Mouse (Mus musculus) kidney, adult 8-10 months (tissue): ENCODE results near the gene Limd2.
A peak's percentile ranks its signal among the peaks of the same experiment; 100 is the strongest.
"Not testable (repeated sequence)": the region's sequence is repeated elsewhere in the genome, so short reads cannot be mapped to it uniquely, and the experiment has no call there.

ENCODE experiments used
- DNase-seq, 2 experiments: peaks; one replicate each; pipeline ENCODE4 v3.0.0; 2022

Gene Limd2

DNA sequence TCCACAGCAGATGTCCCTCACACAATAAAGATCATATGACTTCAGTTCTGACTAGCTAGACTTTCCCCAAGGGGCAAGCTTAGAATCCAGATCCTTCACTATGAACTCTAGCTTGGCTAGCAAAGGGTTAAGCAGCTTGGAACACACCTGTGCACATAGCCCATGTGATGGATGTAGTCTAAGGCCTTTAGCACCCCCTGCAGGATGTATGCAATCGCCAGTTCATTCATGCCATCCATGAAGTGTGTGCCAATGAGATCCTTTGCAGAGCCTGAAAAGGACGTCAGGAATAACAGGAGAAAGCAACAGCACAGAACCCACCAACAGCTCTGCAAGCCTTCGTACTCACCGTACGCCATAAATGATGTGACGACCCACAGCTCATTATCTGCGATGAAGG lies 10.1 kb upstream of the Limd2 start:
- DNase-seq: no peak

DNA sequence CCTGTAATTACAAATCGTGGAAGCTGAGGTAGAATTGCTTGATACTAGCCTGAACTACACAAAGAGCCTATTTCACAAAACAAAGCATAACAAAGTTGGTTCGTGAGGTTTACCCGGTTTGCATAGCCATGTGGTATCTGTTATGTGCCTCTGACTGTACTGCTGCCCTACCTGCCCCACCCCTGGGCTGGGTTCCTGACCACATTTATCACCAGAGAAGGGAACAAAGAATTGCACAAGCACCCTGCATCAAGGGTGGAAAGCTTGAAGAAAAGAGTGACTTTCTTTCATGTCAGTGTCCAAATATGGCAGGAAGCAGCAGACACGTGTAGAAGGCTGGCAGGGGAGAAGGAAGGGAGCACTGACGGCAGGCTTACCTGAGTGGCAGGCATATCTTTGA lies 6.8 kb upstream of the Limd2 start:
- DNase-seq: no peak

DNA sequence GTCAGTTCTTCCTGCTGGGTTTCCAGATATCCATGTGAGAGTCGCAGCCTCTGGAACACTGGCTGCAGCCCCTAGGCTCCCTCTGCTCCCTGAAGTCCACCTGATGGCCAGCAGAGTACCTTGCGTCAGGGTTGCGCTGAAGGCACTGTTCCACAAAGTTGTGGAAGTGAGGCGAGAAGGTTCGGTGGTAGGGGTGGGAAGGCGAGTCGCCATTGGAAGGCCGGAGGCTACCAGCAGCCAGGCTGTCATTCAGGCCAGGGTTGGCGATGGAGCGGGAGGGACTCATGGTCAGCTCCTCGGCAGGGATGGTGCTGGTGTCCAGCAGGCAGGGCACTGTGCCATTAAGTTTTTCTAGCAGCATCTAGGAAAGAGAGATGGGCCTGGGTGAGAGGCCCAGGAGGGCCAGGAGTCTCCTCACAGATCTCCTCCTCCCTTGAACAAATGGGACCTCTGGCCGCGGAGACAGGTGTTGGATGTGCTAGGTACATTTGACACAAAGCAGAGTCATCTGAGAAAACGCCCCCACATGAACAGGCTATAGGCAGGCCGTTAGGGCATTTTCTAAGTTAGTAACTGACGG lies 4.0 kb upstream of the Limd2 start:
- no peak for DNase-seq

DNA sequence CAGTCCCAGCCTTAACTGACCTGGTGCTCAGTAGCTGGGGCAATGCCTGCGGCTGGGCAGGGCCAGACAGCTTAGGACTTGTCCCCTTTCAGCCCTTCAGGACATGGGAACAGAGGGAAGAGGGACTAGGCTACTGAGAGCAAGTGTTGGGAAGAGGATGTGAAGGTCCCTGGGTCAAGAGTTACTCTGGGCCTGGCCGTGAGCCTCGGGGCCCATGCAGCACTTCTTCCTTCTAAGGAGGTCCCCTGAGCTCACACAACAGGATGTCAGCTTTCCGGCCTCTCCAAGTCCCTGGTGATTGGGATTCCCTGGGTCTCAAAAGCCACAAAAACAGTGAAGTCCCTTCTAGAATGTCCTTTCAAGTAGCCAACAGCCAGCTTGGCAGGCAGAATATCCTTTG lies 2.9 kb upstream of the Limd2 start:
- peak; percentile 35 to 36 for DNase-seq

DNA sequence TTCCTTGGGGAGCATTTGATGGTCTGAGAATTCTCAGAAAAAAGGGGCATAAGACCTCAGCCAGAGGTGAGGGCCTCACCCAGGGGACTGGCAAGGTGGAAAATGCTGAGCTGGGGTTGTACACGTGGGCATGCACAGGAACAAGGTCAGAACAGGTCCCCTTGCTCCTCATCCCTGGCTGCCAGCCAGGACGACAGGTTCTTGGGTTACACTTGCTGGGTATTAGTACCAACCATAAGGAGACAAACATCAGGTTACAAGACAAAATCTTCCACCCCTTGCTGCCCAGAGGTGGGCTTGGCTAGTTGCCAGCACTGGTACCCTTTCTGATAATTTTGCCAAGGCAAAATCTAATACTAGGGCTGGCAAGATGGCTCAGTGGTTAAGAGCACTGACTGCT lies 1.6 kb upstream of the Limd2 start:
- DNase-seq: no peak

DNA sequence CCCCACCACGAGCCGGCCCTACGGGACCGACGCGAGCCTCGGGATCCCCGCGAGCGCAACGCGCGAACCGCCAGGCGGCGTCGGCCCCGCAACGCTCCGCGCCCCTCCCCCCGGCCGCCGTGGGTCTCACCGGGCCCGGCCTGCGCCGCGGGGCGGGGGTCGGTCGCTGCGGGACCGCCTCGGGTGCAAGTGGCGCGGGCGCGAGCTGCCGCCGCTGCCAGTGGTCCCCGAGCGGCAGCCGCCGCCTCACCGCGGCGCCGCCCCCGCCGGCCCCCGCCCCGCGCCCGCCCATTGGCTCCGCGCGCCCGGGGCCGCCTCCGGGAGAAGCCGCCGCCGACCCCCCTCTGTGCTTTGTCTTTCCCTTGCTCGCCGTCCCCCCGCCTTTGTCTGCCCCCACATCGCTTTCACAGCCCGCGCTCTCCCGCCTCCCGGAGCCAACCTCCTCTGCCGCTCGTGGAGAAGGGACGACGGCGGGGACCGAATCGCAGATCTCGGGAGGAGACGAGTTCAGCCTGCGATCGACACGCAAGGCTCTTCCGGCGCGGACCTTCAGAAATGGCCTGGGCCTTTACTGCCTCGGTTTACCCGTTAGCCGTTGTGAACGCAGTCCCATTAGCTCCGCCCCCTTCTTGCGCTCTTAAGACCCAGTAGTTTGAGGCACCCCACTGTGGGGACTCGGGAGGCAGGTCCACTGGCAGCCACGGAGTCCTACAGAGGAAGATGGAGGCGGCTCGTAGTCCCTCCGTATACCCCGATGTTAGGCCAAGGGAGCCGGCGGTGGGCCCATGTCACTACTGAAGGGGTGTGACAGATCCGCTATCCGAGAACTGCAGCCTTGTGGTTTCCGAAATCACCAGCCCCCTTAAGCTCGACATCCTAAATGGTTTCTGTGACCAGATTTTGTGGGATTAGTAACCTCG lies 479 bp downstream of the Limd2 start:
- peak; percentile 38 to 62 for DNase-seq

DNA sequence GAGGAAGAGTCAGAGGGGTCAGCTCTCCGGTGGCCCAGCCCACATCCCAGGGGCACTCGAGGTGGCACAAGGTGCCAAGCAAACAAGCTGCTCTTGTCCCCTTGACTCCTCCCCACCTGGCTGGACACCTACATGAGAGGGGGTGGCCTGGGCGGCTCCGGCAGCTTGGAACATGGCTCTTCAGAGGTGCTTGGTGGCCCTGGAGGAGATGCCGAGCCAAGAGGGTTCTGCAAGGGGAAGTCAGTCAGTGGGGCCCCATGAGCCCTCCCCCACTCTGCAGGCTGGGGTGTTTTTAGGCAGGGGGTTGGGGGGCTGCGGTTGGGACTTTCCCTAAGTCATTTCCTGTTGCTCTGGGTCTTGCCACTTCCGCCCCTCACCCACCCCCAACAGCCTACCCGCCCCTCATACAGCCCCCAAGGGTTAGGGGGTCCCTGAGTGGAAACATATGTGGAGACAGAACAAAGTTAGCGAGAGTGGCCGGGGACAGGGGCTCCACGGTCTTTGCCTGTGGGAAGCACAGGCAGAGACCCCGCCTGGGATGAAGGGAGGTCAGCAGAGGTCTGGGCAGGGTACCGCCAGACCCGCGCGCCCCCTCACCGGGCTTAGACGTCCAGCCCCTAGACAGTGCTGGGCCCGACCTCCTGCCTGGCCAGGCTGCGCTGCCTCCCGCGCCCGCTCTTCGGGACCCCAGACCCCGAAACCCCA lies 1.3 kb downstream of the Limd2 start:
- DNase-seq: peak; percentile 32 to 36

DNA sequence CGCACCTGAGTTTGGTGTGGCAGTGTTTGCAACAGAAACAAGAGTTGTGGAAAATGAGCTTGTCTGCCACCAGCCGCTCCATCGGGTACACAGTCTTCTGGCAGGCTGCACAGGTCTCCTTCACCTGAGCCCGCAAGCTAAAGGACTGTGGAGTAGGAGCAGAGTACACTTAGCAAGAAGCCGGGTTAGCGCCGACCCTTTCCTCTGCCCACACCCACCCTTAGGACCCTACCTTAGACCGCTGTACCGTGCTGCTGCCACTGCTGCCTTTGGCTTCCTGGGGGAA lies 1.8 kb downstream of the Limd2 start:
- no peak for DNase-seq

DNA sequence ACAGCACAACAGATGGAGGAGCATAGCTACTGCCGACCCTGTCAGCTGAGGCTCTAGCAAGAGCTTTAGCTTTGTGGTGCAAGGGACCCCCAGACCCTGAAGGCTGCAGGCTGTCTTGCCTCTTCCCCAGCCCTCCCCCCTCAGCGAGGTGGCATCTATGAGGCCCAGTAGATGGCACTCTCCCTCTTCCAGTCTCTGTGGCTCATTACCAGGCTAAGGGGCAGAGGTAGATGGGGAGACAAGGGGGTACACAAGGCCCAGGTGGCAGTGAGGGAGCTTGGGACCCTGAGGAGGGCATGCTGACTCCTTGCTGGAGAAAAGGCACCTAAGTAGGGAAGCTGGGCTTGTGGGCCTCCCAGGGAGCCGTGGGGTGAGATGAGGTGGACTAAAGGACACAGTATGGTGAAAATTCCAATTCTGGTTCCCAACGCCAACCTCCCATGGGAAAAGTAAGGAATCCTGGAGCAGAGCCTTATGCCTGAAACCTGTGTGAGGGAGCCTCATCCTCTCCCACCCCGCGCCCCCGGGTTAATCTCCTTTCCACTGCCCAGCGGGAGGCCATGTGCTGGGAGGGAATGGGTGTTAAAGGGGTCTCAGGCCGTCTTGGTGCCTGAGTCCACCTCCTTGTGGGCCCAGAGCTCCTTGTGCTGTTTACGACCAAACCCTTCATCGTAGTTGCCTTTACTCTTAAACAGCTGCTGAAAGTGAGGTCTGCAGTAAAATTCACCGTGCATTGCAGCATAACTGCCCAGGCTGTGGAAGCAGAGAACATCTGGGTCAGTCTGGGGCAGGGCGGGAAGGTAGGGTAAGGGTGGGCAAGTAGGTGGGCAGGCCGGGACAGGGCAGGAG lies 2.4 kb downstream of the Limd2 start:
- no peak for DNase-seq

DNA sequence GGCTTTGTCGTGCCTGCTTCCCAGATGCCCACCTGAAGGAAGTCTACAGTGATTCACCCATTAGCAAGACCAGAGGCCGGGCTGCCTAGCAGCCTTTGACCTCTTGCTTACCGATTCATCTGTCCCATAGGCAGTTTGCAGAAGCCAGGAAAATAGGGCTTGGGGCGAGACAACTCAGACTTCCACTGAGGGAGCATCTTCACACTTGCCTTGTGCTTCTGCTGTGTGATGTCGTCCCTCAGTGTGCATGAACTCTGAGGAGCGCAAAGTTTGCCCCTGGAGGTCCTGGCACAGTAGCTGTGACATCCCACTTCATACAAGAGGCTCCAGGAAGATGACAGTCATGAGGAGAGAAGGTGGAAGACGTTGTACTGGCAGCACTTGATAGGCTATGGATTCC lies 3.5 kb downstream of the Limd2 start:
- no peak for DNase-seq

DNA sequence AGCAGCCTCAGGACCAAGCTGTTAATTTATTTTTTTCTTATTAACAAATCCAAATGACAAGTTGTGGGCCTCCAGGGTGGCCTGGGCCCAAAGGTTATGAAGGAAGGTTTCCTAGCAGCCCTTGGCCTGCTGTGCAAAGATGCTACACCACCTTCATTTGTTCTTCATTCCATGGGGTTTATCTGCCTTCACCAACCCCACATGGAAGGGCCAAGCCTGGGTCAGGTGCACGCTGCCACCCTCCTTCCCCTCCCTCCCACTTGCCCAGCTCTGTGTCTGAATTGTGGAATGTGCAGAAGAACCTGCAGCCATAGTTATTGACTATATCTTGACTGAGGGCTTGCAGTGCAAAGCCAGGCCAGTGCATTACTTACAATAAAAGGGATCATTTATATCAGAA lies 4.4 kb downstream of the Limd2 start:
- no peak for DNase-seq

DNA sequence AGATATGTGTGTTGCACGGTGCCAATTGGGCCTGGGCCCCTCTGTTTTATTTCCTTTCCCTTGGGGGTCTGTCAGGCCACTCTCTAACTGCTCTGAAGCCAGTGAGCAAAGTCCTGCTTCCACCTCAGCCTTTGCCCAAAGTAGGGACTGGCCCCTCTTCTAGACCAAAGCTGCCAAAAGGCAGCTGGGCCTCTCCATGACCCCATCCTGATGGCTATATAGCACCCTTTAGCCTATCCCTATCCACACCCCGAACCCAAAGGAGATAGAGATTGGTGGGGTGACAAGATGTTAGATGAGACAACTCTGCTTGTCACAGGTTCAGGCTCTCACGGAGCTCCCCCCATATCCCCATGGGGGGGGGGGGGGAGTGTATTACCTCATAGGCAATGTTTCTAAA lies 4.9 kb downstream of the Limd2 start:
- no peak for DNase-seq

DNA sequence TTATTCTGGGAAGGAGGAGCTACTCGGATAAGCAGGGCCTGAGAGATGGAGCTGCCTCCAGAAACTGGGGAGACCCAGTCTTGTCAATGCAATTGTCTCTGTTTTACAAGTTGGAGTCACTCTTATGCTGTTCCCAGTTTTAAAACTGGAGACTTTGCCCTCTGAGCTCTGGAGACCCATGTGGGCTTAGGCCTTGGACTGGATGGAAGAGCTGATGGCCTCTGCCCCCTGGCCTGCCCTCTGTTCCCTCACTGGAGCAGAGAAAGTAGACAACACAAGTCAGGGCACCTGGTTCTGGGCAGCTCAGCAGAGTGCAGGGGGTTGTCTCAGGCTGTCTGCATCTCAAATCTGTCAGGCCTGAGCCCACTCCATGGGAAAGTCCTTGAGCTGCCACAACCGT lies 5.9 kb downstream of the Limd2 start:
- DNase-seq: peak; percentile 39 to 42

DNA sequence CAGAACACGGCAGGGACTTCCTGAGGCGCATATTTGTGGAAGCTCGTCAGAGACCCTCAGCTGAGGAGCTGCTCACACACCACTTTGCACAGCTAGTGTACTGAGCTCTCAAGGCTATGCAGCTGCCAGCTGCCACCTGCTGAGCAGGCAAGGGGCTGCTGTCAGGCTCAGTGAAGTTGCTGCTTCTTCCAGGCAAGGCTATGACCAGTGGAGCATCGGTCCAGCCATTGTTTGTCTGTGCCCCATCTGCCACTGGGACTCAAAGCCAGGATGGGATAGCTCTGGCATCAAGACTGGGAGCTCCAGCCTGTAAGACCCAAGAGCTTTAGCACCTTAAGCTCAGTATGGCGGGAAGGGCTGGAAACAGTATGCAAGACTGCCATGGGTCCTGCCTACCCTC lies 6.6 kb downstream of the Limd2 start:
- no peak for DNase-seq

DNA sequence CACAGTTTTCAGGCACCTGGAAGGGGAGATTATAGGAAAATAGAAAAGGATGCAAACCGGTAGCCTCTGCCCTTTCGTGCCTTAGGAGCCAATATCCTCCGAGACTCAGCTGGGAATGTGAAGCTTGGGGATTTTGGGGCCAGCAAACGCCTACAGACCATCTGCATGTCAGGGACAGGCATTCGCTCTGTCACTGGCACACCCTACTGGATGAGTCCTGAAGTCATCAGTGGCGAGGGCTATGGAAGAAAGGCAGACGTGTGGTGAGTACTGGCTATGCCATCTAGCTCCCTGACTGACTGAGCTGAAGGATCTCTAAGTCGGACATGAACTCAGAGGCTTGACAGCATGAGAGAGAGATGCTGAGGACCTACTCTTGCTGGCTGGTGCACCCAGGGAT lies 8.5 kb downstream of the Limd2 start:
- no peak for DNase-seq

DNA sequence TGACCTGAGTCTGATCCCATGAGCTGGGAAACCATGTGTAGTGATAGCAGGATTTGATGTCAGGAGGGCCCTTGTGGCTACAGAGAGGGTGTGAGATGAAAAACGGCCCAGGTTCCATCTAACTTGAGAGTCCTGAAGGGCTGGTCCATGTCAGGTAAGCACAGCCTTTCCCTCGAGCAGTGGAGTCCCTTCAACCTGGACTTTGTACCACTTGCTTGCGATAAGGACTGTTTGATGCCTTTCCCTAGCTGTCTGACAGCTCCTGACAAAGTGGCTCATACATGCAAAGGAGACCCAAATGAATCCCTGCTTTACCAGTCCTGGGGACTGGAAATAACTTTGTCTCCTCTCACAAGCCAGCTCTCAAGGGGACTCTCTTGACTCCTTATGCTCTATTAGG lies 9.4 kb downstream of the Limd2 start:
- no peak for DNase-seq

DNA sequence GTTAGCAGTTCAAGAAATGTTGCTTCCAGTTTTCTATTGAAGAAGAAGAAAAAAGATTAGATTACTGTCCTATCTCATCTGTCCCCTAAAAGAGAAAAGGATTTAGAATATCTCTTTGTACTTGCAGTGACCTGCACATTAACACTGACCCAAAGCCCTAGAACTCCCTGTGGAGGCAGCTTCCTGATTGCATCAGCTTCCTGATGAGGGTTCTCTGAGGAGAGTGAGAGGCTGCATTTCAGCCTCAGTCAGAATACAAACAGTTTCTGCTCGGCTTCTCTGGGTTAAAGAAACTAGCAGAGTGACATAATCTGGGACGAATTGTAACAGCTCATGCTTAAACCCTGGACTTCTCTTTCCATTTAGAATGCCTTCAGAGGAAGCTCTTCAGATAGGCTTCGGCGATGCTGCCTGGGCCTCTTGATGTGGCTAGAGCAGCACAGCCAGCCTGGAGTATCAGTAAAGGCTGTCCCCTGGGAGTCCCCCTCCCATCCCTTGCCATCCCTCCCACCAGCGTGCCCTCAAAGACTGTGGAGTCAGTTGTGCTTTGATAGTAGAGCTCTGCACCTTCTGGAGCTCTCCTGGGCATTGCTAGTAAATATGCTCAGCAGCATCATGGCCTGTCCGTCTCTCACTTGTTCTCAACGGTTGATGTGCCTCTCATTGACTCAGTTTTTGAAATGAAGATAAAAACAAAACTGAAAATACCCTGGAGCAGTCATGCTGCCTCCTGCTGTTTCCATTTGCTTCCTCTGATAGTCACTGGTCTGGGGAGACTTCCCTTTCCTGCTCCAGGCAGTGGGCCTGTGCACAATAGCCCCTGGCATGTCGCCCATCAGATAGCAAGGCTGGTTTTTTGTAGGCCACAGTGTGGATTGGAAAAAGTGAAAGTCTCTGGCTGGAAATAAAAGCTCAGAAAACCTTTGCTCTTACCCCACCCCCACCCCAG lies 25.8 kb downstream of the Limd2 start:
- peak; percentile 78 to 83 for DNase-seq

DNA sequence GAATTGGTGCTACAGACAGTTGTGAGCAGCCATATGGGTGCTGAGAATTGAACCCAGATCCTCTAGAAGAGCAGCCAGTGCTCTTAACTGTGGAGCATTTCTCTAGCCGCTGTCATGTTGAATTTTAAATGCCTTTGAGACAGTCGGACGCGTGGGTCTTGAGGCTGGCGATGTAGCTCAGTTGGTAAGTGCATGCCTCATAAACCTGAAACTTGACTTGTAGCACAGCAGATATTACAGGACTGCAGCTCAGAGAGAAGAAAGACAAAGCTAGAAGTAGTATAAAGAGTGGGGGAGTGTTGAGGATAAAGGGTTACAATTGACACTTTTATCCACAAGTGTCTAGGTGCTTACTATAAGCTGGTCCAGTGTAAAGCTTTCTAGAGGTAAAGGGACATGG lies 28.1 kb downstream of the Limd2 start:
- DNase-seq: no peak

DNA sequence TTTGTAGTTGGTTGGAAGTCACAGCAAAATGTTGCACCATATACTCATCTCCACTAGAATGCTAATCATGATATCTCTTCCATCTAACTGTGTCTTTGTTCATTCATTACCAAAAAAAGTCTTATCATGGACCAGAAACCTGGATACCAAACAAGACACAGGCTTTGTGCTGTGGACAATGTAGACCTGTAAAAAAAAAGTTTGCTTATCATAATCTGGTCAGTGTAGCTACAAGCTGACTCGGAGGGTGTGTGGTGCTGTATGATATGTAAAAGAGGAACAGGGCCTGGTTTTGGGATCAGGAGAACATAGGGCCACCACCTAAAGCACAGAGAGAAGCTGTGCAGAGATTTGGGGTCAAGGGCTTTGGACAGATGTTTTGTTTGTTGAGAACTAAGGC lies 31.2 kb downstream of the Limd2 start:
- DNase-seq: no peak

DNA sequence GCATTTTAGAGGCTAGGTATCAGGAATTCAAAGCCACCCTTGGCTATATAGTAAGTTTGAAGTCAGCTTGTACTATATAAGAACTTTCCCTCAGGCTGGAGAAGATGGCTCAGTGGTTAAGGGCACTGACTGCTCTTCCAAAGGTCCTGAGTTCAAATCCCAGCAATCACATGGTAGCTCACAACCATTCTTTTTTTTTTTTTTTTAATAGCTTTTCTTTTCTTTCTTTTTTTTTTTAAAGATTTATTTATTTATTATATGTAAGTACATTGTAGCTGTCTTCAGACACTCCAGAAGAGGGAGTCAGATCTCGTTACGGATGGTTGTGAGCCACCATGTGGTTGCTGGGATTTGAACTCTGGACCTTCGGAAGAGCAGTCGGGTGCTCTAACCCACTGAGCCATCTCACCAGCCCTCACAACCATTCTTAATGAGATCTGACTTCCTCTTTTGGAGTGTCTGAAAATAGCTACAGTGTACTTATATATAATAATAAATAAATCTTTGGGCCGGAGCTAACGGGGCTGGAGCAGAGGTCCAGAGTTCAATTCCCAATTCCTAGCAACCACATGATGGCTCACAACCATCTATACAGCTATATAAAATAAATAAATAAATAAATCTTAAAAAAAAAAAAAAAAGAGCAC lies 33.8 kb downstream of the Limd2 start:
- DNase-seq: not testable (repeated sequence)

DNA sequence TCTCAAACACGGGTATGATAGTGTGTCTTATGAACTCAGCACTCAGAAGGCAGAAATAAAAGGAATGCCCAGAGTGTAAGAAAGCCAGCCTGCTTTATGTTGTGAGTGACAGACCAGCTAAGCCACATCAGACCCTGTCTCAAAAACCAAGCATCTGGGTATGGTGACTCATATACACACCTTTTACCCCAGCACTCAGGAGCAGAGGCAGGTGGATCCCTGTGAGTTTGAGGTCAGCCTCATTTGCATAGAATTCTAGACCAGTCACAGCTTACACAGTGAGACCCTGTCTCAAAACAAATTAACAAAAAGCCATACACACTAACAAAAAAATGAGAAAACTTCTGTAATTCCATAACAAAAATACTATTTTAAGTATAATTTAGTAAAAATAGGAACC lies 34.8 kb downstream of the Limd2 start:
- no peak for DNase-seq

DNA sequence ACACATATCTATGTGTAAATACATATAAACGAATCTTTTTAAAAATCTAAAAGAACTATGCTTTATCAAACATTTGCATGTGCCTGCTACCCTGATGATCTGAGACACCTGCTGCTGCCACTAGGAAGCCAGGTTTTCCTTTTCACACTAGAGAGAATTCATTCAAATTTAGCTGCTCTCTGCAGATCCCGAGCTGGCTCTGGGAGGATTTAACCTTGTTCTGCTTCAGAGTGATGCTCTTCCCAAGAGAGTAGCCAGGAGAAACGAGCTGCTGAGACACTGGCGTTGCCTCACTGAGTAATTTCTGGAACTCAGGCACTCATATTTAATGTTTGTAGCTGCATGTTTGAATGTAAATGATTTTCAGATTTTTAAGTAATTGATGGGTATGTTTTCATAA lies 35.9 kb downstream of the Limd2 start:
- DNase-seq: no peak
